Mouse (Mus musculus): ENCODE data around the gene Gm6657. TPM values are rescaled to one million over a fixed set of nuclear protein-coding genes. Genes with fewer than 3 reads are reported as not detected.

Gm6657 gene
- total RNA-seq, 1 experiment from 2014 or later = not detected

- ATAC-seq (replicated peaks in 1 of 2; ENCODE audit: insufficient read depth in 1 of 2, low FRiP score in 2 of 2, low TSS enrichment in 1 of 2, low read depth in 1 of 2, poor library complexity in 2 of 2, severe bottlenecking in 2 of 2) = no peak
These were observed 38.5 kb downstream of the Gm6657 start for GRCm38 (mm10) chr12:78232560-78232959.

GRCm38 (mm10) chr12:78248366-78248765, 54.3 kb downstream of the Gm6657 start:
- ATAC-seq (replicated peaks in 1 of 2; ENCODE audit: insufficient read depth in 1 of 2, low FRiP score in 2 of 2, low TSS enrichment in 1 of 2, low read depth in 1 of 2, poor library complexity in 2 of 2, severe bottlenecking in 2 of 2) = no peak

GRCm38 (mm10) chr12:78249151-78249550, 55.1 kb downstream of the Gm6657 start:
- ATAC-seq (replicated peaks in 1 of 2; ENCODE audit: insufficient read depth in 1 of 2, low FRiP score in 2 of 2, low TSS enrichment in 1 of 2, low read depth in 1 of 2, poor library complexity in 2 of 2, severe bottlenecking in 2 of 2) = no peak

Other genes starting within 250 kb of the Gm6657 start
- gene Gphn, start 32.1 kb downstream of the Gm6657 start, total RNA-seq (2017) = 19.4 and 19.9 TPM in 2 replicates

Measured in hematopoietic stem cell, adult 5-6 weeks (primary cell).